14 mouse cellular contexts compared by ENCODE assay signal in genomic region chr4:33343732-33344057, GRCm38 (mm10). TPM values are rescaled to one million over a fixed set of nuclear protein-coding genes. Genes with fewer than 3 reads are reported as not detected.
DNase-seq lines count a peak whose midpoint lies in the region; ATAC-seq and TF ChIP-seq lines count a peak whose summit lies in the region.
"Had no signal": no experiment of that assay in that cellular context is flagged by ENCODE, and none has a peak within 500 bp of the region (broad histone marks: within the 10 kb centered on the region; RNA-seq: fewer than 3 reads in every experiment).

No protein-coding gene starts in this region.

- 81% methylated on average over 6 of the region's 6 CpGs for WGBS in kidney, postnatal 0 days
- WGBS in liver, embryonic 15.5 days (ENCODE audit: insufficient replicate concordance), result 58% methylated on average over 6 of the region's 6 CpGs
- 90% methylated on average over 6 of the region's 6 CpGs for WGBS in forebrain, embryonic 11.5 days

- no peaks in the 10 kb centered on the region for H3K9me3 ChIP-seq in kidney, postnatal 0 days (replicated peaks; ENCODE audit: low read length)
- no peaks in the 10 kb centered on the region for H3K9me3 ChIP-seq in liver, embryonic 15.5 days (replicated peaks)
- H3K9me3 ChIP-seq in forebrain, embryonic 11.5 days (ENCODE audit: control insufficient read depth, low read length), result no peaks in the 10 kb centered on the region
- H3K9me3 ChIP-seq: limb, embryonic 12.5 days; midbrain, embryonic 15.5 days; neural tube, embryonic 13.5 days had no signal

- TF ChIP-seq CTCF in kidney, postnatal 0 days (IDR thresholded peaks at IDR 0.05; ENCODE audit: low read depth), result no peak

- H3K36me3 ChIP-seq in kidney, postnatal 0 days (ENCODE audit: insufficient read depth, low read length), result 0 out of 2 replicates have a peak, but pooled peaks cover 3% of the 10 kb centered on the region
- H3K36me3 ChIP-seq in liver, embryonic 15.5 days (replicated peaks), result peaks cover 25% of the 10 kb centered on the region
- H3K36me3 ChIP-seq in forebrain, embryonic 11.5 days (ENCODE audit: control insufficient read depth, insufficient read depth, low read length), result no peaks in the 10 kb centered on the region; the same call in 1 of the 2 replicates

- no peak overlapping the region for H3K9ac ChIP-seq in kidney, postnatal 0 days (ENCODE audit: low read depth, low read length)
- H3K9ac ChIP-seq in liver, embryonic 15.5 days, result no peak overlapping the region
- H3K9ac ChIP-seq in forebrain, embryonic 11.5 days (ENCODE audit: low read length), result no peak overlapping the region
- H3K9ac ChIP-seq: limb, embryonic 12.5 days; midbrain, embryonic 15.5 days; neural tube, embryonic 13.5 days had no signal

- H3K4me1 ChIP-seq in kidney, postnatal 0 days (replicated peaks; ENCODE audit: insufficient read depth, low read length), result no peaks in the 10 kb centered on the region
- H3K4me1 ChIP-seq in liver, embryonic 15.5 days (replicated peaks), result peaks cover 24% of the 10 kb centered on the region
- H3K4me1 ChIP-seq in forebrain, embryonic 11.5 days (replicated peaks; ENCODE audit: control insufficient read depth, insufficient read depth, low read length), result no peaks in the 10 kb centered on the region
- H3K4me1 ChIP-seq: limb, embryonic 12.5 days; midbrain, embryonic 15.5 days; neural tube, embryonic 13.5 days had no signal

- no peak for ATAC-seq in kidney, postnatal 0 days (replicated peaks; ENCODE audit: low FRiP score, low read depth)
- ATAC-seq in liver, embryonic 15.5 days (ENCODE audit: insufficient read depth), result peak; percentile 93
- ATAC-seq in forebrain, embryonic 11.5 days (replicated peaks; ENCODE audit: low FRiP score), result no peak
- ATAC-seq: midbrain, embryonic 15.5 days had no signal

- H3K27me3 ChIP-seq in kidney, postnatal 0 days (ENCODE audit: insufficient read depth, low read length), result no peaks in the 10 kb centered on the region
- no peaks in the 10 kb centered on the region for H3K27me3 ChIP-seq in liver, embryonic 15.5 days
- no peaks in the 10 kb centered on the region for H3K27me3 ChIP-seq in forebrain, embryonic 11.5 days (ENCODE audit: control insufficient read depth, insufficient read depth, low read length)
- H3K27me3 ChIP-seq: limb, embryonic 12.5 days; midbrain, embryonic 15.5 days; neural tube, embryonic 13.5 days had no signal

- no peak overlapping the region for H3K4me2 ChIP-seq in kidney, postnatal 0 days (ENCODE audit: low read length)
- H3K4me2 ChIP-seq in liver, embryonic 15.5 days, result peak overlapping the region; percentile 34
- H3K4me2 ChIP-seq in forebrain, embryonic 11.5 days (ENCODE audit: low read depth, low read length, severe bottlenecking), result no peak overlapping the region
- H3K4me2 ChIP-seq: limb, embryonic 12.5 days; midbrain, embryonic 15.5 days; neural tube, embryonic 13.5 days had no signal

- no peak overlapping the region for H3K27ac ChIP-seq in kidney, postnatal 0 days
- peak overlapping the region; percentile 78 for H3K27ac ChIP-seq in liver, embryonic 15.5 days (replicated peaks)
- H3K27ac ChIP-seq in forebrain, embryonic 11.5 days (ENCODE audit: low read depth, low read length), result no peak overlapping the region
- H3K27ac ChIP-seq: limb, embryonic 12.5 days; midbrain, embryonic 15.5 days; neural tube, embryonic 13.5 days had no signal

- peak; percentile 2 for DNase-seq in kidney, postnatal 0 days (ENCODE audit: low spot score)
- DNase-seq in kidney, adult 9 months, result no peak
- DNase-seq in adrenal gland, postnatal 25 days, result peak; percentile 23
- DNase-seq in c-Kit-negative CD71-positive TER-119-positive erythroid progenitor cells, embryonic 14.5 days (ENCODE audit: low read depth, low spot score), result peak; percentile 50
- no peak for DNase-seq in left cerebral cortex, adult 8-10 months (ENCODE audit: low spot score in 2 of 2)
- DNase-seq in thymus, postnatal 0 days (ENCODE audit: low spot score), result no peak
- no peak for DNase-seq in forebrain, embryonic 11.5 days (ENCODE audit: low spot score)
- DNase-seq: heart, adult 11 months; kidney, adult 18-20 months; thymus, adult 2 months had no signal

- H3K4me3 ChIP-seq in kidney, postnatal 0 days (replicated peaks; ENCODE audit: low read depth, low read length), result no peak overlapping the region
- no peak overlapping the region for H3K4me3 ChIP-seq in liver, embryonic 15.5 days (replicated peaks)
- no peak overlapping the region for H3K4me3 ChIP-seq in forebrain, embryonic 11.5 days (ENCODE audit: low read depth, low read length)
- H3K4me3 ChIP-seq: limb, embryonic 12.5 days; midbrain, embryonic 15.5 days; neural tube, embryonic 13.5 days had no signal

RNA-seq across cellular contexts. Expression of gene Rngtt, which starts 33.6 kb away (rescaled TPM):
- polyA plus RNA-seq in kidney, postnatal 0 days (2015; fragmentation: Nextera tagmentation; extraction: Ambion mirVana), result 14.3 and 17.3 TPM in 2 replicates
- total RNA-seq in adrenal gland, postnatal 25 days (2021), result 29.7 and 35.1 TPM in 2 replicates
- 13.2 and 14.5 TPM in 2 replicates for polyA plus RNA-seq in liver, embryonic 15.5 days (2015; fragmentation: Nextera tagmentation; extraction: Ambion mirVana)
- 10 to 100 TPM; 25.7 to 30.2 (median 27.2) TPM for total RNA-seq in left cerebral cortex, adult 8-10 months (2022)
- 33.1 and 35.2 TPM in 2 replicates for polyA plus RNA-seq in thymus, postnatal 0 days (2015; fragmentation: Nextera tagmentation; extraction: Ambion mirVana)
- polyA plus RNA-seq in forebrain, embryonic 11.5 days (2014; fragmentation: Nextera tagmentation; extraction: Ambion mirVana), result 38.0 and 44.2 TPM in 2 replicates

RNA-seq across cellular contexts. Expression of gene Pnrc1, which starts 53.7 kb away (rescaled TPM):
- 123 and 137 TPM in 2 replicates for polyA plus RNA-seq in kidney, postnatal 0 days (2015; fragmentation: Nextera tagmentation; extraction: Ambion mirVana)
- total RNA-seq in adrenal gland, postnatal 25 days (2021), result 166 and 180 TPM in 2 replicates
- 46.9 and 52.0 TPM in 2 replicates for polyA plus RNA-seq in liver, embryonic 15.5 days (2015; fragmentation: Nextera tagmentation; extraction: Ambion mirVana)
- 100 to 1,000 TPM; 141 to 154 (median 144) TPM for total RNA-seq in left cerebral cortex, adult 8-10 months (2022)
- polyA plus RNA-seq in thymus, postnatal 0 days (2015; fragmentation: Nextera tagmentation; extraction: Ambion mirVana), result 182 and 195 TPM in 2 replicates
- 84.9 and 87.9 TPM in 2 replicates for polyA plus RNA-seq in forebrain, embryonic 11.5 days (2014; fragmentation: Nextera tagmentation; extraction: Ambion mirVana)

Comparison
In these comparisons a context has a peak if more than half of its experiments do, and no peak if none do; other contexts are left out.
1. DNase-seq: peak in kidney, postnatal 0 days (single experiment), adrenal gland, postnatal 25 days (single experiment) and c-Kit-negative CD71-positive TER-119-positive erythroid progenitor cells, embryonic 14.5 days (single experiment); none in kidney, adult 9 months (single experiment), left cerebral cortex, adult 8-10 months (0 of 2), thymus, postnatal 0 days (single experiment) and forebrain, embryonic 11.5 days (single experiment).